Mouse (Mus musculus) midbrain, postnatal 0 days (tissue): ENCODE data around the gene Efcc1. TPM values are rescaled to one million over a fixed set of nuclear protein-coding genes. Genes with fewer than 3 reads are reported as not detected.
A peak's percentile ranks its signal among the peaks of the same experiment; 100 is the strongest.

ENCODE experiments used
- ATAC-seq: fragments of 200-750 bp; cut with Nextera tagmentation; 2 replicates; pipeline ENCODE4 v1.8.0; 2017; ENCODE audit warnings: moderate number of reproducible peaks, mild to moderate bottlenecking, moderate TSS enrichment, moderate library complexity; ENCODE audit not compliant: low FRiP score
- DNase-seq: peaks from one replicate; pipeline ENCODE4 v3.0.0-alpha.2; 2015; ENCODE audit warnings: low spot score
- H3K27ac ChIP-seq: fragments of 300-500 bp; sonication (generic); 2 replicates; pipeline ENCODE4 v1.5.1; 2014; ENCODE audit warnings: low read depth, mild to moderate bottlenecking, low read length, mixed read lengths
- H3K27me3 ChIP-seq: fragments of 300-500 bp; sonication (generic); 2 replicates; pipeline ENCODE4 v1.6.1; 2014; ENCODE audit warnings: low read length, control low read depth, mixed read lengths; ENCODE audit not compliant: insufficient read depth
- H3K36me3 ChIP-seq: fragments of 300-500 bp; sonication (generic); 2 replicates; pipeline ENCODE4 v1.6.1; 2014; ENCODE audit warnings: low read length, control low read depth, mixed read lengths; ENCODE audit not compliant: insufficient read depth
- H3K4me1 ChIP-seq: fragments of 300-500 bp; sonication (generic); 2 replicates; pipeline ENCODE4 v1.6.1; 2014; ENCODE audit warnings: mild to moderate bottlenecking, control low read depth, antibody characterized with exemption, low read length, mixed read lengths; ENCODE audit not compliant: insufficient read depth
- H3K4me2 ChIP-seq: fragments of 300-500 bp; sonication (generic); 2 replicates; pipeline ENCODE4 v1.6.1; 2014; ENCODE audit warnings: low read depth, mild to moderate bottlenecking, low read length, mixed read lengths; ENCODE audit not compliant: poor library complexity, severe bottlenecking
- H3K4me3 ChIP-seq: fragments of 300-500 bp; sonication (generic); 2 replicates; pipeline ENCODE4 v1.5.1; 2014; ENCODE audit warnings: low read depth, mild to moderate bottlenecking, low read length, moderate library complexity
- H3K9ac ChIP-seq: fragments of 300-500 bp; sonication (generic); replicated peaks from 2 replicates; pipeline ENCODE4 v1.6.1; 2014; ENCODE audit warnings: mild to moderate bottlenecking, low read length, moderate library complexity, mixed read lengths; ENCODE audit not compliant: poor library complexity, severe bottlenecking
- H3K9me3 ChIP-seq: fragments of 300-500 bp; sonication (generic); 2 replicates; pipeline ENCODE4 v1.6.1; 2016; ENCODE audit warnings: low read length, control low read depth
- CTCF ChIP-seq: IDR thresholded peaks from 2 replicates; pipeline ENCODE4 v1.5.1; 2016; ENCODE audit warnings: antibody characterized with exemption, mild to moderate bottlenecking
- WGBS: fragments of 180-500 bp; shearing (Covaris S2); extraction: QIAGEN DNeasy Blood & Tissue Kit; methylation state at CpG from one replicate; pipeline ENCODE4 v1.1.7; 2014; 5-methylcytosine and 5-hydroxymethylcytosine counted together
- polyA plus RNA-seq: library from polyadenylated mRNA; unstranded; fragments of >200 nt; fragmentation: Nextera tagmentation; extraction: Ambion mirVana; gene quantifications from 2 replicates; pipeline ENCODE4 v1.2.1, GENCODE M21; 2015
- total RNA-seq: library from RNA; depleted of rRNA; stranded (reverse); fragments of >200 nt; gene quantifications from 2 replicates; pipeline ENCODE4 v1.2.3, GENCODE M21; 2014

Efcc1 gene
- total and polyA plus RNA-seq, 2 experiments from 2014 or later = 11.2 to 15.8 TPM

DNA sequence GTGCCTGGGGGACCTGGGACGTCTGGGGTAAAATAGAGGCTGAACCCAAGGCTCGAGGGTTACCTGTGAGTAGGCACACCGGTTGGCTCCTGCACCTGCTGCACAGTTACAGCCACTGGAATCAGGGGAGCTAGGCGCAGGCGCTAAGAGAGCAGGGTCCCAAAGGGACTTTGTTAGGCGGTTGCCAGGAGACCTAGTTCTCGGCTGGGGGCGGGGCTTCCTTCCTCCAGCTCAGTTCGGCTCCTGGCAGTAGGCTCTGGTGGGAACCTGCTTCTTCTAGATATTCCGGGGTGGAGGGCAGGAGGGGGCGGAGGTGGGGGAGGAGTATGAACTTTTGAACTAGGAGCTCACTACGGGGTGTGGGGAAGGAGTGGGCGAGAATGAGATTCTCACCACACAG lies 8.0 kb upstream of the Efcc1 start:
- WGBS = 4% methylated on average over 13 of the region's 13 CpGs
- H3K4me2 ChIP-seq = peak overlapping the region; percentile 28
- peak; percentile 85 for ATAC-seq

DNA sequence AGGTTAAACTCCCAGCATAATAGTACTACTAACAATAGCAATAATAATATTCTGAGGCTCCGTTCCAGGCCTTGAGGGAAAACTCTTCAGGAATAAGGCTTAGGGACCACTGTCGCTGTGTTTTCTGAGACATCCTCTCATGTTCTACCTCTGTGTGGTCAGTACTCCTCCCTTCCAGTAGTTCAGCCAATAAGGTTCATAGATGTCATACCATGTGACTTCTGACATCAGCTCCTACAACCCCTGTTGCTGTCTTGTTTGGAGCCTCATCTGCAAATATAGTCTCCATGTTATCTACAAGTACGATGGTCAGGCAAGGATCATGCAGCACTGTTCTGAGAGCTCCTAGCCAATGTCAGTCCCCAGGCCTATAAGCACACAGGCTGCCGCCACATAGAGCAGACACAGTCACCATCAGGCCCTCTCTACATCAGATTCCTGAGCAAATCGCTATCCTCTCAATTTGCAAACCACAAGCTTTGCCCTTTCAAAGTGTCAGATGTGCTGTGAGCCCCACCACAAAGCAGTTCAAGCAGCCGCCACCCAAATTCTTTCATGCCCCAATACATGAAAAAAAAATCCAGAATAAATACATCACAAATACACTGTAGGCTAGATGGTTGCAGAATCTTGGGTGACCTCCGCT lies 5.3 kb upstream of the Efcc1 start:
- ATAC-seq (no peak), DNase-seq (no peak)
- Histone ChIP-seq H3K4me1 (no peaks in the 10 kb centered on the region), H3K4me3 (no peak overlapping the region), H3K36me3 (no peaks in the 10 kb centered on the region), H3K9ac (no peak overlapping the region), H3K27me3 (peaks cover 3% of the 10 kb centered on the region; the same call in 1 of the 2 replicates), H3K27ac (no peak overlapping the region), H3K4me2 (no peak overlapping the region), H3K9me3 (no peaks in the 10 kb centered on the region)
- 50% methylated on average over 7 of the region's 7 CpGs for WGBS
- TF ChIP-seq CTCF = no peak

More for the DNA sequence above, 8.0 kb upstream of the Efcc1 start:
- Histone ChIP-seq H3K36me3 (no peaks in the 10 kb centered on the region), H3K27me3 (peaks cover 3% of the 10 kb centered on the region; the same call in 1 of the 2 replicates), H3K27ac (no peak overlapping the region), H3K4me3 (no peak overlapping the region), H3K4me1 (no peaks in the 10 kb centered on the region), H3K9me3 (no peaks in the 10 kb centered on the region), H3K9ac (no peak overlapping the region)
- no peak for TF ChIP-seq CTCF
- DNase-seq = peak; percentile 83

DNA sequence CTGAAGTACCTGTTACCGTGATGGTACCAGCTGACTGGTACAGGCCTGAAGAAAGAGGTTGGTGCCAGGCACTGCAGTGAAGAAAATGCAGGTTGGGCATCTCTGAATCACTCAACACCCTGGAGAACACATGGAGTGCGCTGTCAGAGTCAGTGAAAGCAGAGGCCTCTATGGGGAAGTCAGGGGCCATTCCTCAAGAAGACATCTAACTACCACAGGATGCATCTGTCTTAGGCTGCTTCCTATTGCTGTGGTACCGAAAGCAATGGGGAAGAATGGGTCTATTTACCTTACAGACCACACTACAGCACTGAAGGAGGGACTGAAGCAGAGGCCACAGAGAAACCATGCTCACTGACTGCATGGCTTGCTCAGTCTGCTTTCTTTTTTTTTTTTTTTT lies 2.6 kb upstream of the Efcc1 start:
- Histone ChIP-seq H3K36me3 (no peaks in the 10 kb centered on the region), H3K27me3 (peaks cover 3% of the 10 kb centered on the region; the same call in 1 of the 2 replicates), H3K9ac (no peak overlapping the region), H3K4me2 (no peak overlapping the region), H3K27ac (no peak overlapping the region), H3K9me3 (no peaks in the 10 kb centered on the region), H3K4me3 (no peak overlapping the region), H3K4me1 (peaks cover 8% of the 10 kb centered on the region; the same call in 1 of the 2 replicates)
- 69% methylated on average over 3 of the region's 3 CpGs for WGBS
- DNase-seq = no peak
- no peak for TF ChIP-seq CTCF
- no peak for ATAC-seq

DNA sequence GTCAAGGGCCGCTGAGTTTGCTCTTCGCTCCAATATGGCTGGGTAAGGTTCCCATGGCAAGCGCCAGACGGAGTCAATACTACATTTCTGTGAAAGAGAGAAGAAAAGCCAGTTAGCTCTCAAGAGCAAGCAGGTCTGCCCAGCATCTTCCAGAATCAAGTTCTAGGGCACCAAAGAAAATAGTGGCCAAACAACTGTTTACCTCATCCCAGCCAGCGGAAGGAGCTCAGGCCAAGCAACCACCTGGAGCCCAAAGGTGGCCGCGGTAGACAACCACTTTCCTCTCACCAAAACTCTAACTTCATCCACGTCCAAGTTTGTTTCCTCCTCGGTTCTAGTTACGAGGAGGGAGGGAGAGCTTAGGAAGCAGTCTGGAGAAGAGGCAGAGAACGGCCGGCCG lies 528 bp upstream of the Efcc1 start:
- 17% methylated on average over 13 of the region's 13 CpGs for WGBS
- H3K27me3 ChIP-seq = peaks cover 7% of the 10 kb centered on the region; the same call in 1 of the 2 replicates
- no peak for TF ChIP-seq CTCF

DNA sequence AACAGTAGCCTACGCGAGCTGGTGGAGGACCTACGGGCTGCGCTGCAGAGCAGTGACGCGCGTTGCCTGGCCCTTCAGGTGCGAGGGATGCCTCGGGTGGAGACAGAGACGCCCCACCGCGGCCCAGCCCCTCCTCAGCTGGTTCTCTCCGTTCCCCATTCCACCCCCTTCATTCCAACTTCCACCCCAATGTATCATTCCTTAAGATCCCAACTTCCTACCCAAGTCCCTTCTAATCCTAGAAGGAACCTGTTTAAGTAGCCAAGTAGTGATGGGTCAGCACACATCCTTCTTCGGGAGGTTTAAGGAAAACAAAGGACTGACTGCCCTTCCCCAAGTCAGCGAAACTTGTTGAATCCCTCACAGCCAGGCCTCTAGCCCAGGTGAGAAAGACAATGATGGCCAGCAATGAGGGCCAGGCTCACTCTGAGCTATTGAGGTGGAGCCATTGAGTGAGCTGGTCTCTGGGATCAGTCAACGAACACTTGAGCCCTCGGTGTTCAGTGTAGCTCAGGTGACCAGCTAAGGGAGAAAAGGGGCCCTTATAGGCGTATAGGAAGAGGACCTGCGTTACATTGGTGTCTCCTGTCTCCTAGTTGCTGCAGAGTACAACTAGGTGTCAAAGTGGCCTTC lies 910 bp downstream of the Efcc1 start:
- 2% methylated on average over 19 of the region's 19 CpGs for WGBS
- no peaks in the 10 kb centered on the region for H3K36me3 ChIP-seq
- H3K4me2 ChIP-seq = peak overlapping the region; percentile 95
- peaks cover 8% of the 10 kb centered on the region; the same call in 1 of the 2 replicates for H3K4me1 ChIP-seq
- H3K9me3 ChIP-seq = no peaks in the 10 kb centered on the region
- ATAC-seq (no peak), DNase-seq (no peak)
- H3K27me3 ChIP-seq = peaks cover 5% of the 10 kb centered on the region; the same call in 1 of the 2 replicates
- H3K9ac ChIP-seq = peak overlapping the region; percentile 71
- no peak for TF ChIP-seq CTCF
- peak overlapping the region; percentile 53 for H3K4me3 ChIP-seq
- H3K27ac ChIP-seq = peak overlapping the region; percentile 60

More for the DNA sequence above, 528 bp upstream of the Efcc1 start:
- H3K27ac ChIP-seq = no peak overlapping the region
- peak overlapping the region; percentile 53 for H3K4me3 ChIP-seq
- H3K36me3 ChIP-seq = no peaks in the 10 kb centered on the region
- H3K9ac ChIP-seq = peak overlapping the region; percentile 71; the same call in 1 of the 2 replicates
- DNase-seq (no peak), ATAC-seq (no peak)
- H3K4me1 ChIP-seq = peaks cover 8% of the 10 kb centered on the region; the same call in 1 of the 2 replicates
- H3K4me2 ChIP-seq = peak overlapping the region; percentile 95
- H3K9me3 ChIP-seq = no peaks in the 10 kb centered on the region
